Mouse (Mus musculus) c-Kit-positive CD71-positive TER-119-negative erythroid progenitor cells, embryonic 14.5 days (primary cell): ENCODE measurements around the gene Cdc42bpg.

ENCODE experiments used
- DNase-seq: peaks from one replicate; pipeline ENCODE4 v3.0.0-alpha.2; 2013; ENCODE audit warnings: low read depth

Gene Cdc42bpg

GRCm38 (mm10) chr19:6349215-6349983, 43.1 kb downstream of the Cdc42bpg start:
- DNase-seq, result no peak

- no peak for DNase-seq
Observed at GRCm38 (mm10) chr19:6351431-6352106, 45.3 kb downstream of the Cdc42bpg start.

- DNase-seq, result no peak
Observed at GRCm38 (mm10) chr19:6352107-6352505, 45.9 kb downstream of the Cdc42bpg start.

- no peak for DNase-seq
Observed at GRCm38 (mm10) chr19:6354030-6354429, 47.8 kb downstream of the Cdc42bpg start.

GRCm38 (mm10) chr19:6361291-6361690, 55.0 kb downstream of the Cdc42bpg start:
- no peak for DNase-seq

- no peak for DNase-seq
Observed at GRCm38 (mm10) chr19:6363091-6363410, 56.8 kb downstream of the Cdc42bpg start.

- peak; percentile 99 for DNase-seq
Observed at GRCm38 (mm10) chr19:6363411-6364240, 57.4 kb downstream of the Cdc42bpg start, which contains the start of gene Sf1. Gene Sf1 (plus strand): TSS chr19:6363690.

- DNase-seq, result peak; percentile 86
Observed at GRCm38 (mm10) chr19:6364317-6364725, 58.1 kb downstream of the Cdc42bpg start.

- no peak for DNase-seq
Observed at GRCm38 (mm10) chr19:6364842-6365241, 58.6 kb downstream of the Cdc42bpg start.

- no peak for DNase-seq
Observed at GRCm38 (mm10) chr19:6370175-6370574, 63.9 kb downstream of the Cdc42bpg start.

GRCm38 (mm10) chr19:6372433-6372832, 66.2 kb downstream of the Cdc42bpg start:
- no peak for DNase-seq

GRCm38 (mm10) chr19:6373539-6374400, 67.5 kb downstream of the Cdc42bpg start:
- peak; percentile 54 for DNase-seq

- DNase-seq, result no peak
Observed at GRCm38 (mm10) chr19:6374571-6374970, 68.3 kb downstream of the Cdc42bpg start.
